Mouse (Mus musculus) E14TG2a.4 (cell line): ENCODE results near the gene Camk1g.
A peak's percentile ranks its signal among the peaks of the same experiment; 100 is the strongest.

Source experiments
- H3K27me3 ChIP-seq: 2 replicates; pipeline ENCODE4 v1.6.1; 2014; ENCODE audit warnings: low read length, control low read depth; ENCODE audit not compliant: insufficient read depth
- H3K36me3 ChIP-seq: 2 replicates; pipeline ENCODE4 v1.6.1; 2014; ENCODE audit warnings: low read length, control low read depth; ENCODE audit not compliant: insufficient read depth
- H3K4me1 ChIP-seq: replicated peaks from 2 replicates; pipeline ENCODE4 v1.6.1; 2014; ENCODE audit warnings: low read depth, low read length, control low read depth
- H3K4me3 ChIP-seq: replicated peaks from 2 replicates; pipeline ENCODE4 v1.5.1; 2014; ENCODE audit warnings: mild to moderate bottlenecking, low read length
- H3K9me3 ChIP-seq: 2 replicates; pipeline ENCODE4 v1.6.1; 2014; ENCODE audit warnings: low read length, control low read depth
- CTCF ChIP-seq: conservative IDR thresholded peaks from 2 replicates; pipeline ENCODE4 v1.5.1; 2014; ENCODE audit warnings: low read length
- NANOG ChIP-seq: IDR thresholded peaks from 2 replicates; pipeline ENCODE4 v1.6.1; 2014; ENCODE audit warnings: borderline replicate concordance, low read length, mixed read lengths
- POU5F1 ChIP-seq: IDR thresholded peaks from 2 replicates; pipeline ENCODE4 v1.6.1; 2014; ENCODE audit warnings: low read length, borderline replicate concordance

Camk1g gene

DNA sequence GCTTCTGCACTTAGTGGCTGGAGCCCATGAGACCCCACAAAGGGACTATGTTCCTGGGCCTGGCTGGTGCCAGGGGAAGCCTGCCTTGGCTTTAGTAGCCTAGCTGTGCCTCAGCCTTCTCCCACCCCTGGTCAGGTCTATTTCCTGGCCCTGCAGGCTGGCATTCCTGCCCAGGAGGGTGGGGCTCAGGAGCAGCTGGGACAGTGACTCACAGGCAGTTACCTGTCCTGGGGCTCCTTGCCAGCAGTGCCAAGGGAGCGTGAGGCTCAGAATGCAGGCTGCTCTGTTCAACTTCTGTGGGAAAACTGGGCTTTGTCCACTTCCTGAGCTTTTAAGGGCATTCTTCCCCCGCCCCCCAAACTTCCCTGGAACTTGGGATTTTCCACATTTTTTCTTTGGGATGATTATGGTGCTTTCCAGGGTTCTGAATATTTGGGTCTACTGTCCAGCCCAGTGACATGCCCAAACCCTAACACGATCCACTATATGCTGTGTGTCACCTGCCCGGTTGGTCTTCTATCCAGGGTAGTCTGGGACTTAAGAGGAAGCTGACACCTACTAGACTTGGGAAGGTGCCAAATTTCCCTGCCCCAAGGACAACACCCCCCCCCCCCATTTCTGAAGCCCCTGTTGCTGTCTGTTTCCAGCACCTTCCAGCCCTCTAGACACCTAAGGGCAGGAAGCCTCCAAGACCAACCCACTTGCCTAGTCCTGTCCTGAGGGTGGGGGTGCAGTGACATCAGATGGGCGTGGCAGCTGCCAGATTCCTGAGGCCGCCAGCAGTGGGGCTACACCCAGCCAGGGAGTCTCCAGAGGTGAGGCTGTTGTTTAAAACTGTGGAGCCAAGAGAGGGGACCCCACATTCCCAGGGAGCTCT is 68.6 kb downstream of the Camk1g start:
- TF ChIP-seq POU5F1: no peak
- TF ChIP-seq CTCF: no peak
- TF ChIP-seq NANOG: no peak
- H3K4me1 ChIP-seq: peaks cover 15% of the 10 kb centered on the region

DNA sequence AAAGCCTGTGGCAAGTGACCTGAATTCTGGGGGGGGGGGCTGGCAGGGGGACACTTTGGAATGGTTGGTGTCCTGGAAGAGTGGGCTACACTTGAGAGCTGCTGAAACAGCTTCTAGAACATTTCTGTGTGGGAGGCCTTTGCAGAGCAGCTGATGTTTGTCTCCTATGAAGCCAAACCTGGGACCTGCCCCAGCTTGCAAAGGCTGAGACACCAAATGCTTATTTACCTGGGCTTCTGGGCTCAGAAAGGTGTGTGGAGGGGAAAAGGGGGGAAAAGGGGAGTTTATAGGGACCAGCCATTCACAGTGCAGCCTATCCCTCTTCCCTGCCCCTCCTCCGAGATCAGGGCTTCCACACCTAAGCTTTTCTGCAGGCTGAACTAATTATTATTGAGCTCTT is 70.1 kb downstream of the Camk1g start:
- no peak for TF ChIP-seq POU5F1
- TF ChIP-seq CTCF: no peak
- TF ChIP-seq NANOG: no peak
- H3K27me3 ChIP-seq: peaks cover 12% of the 10 kb centered on the region
- H3K4me1 ChIP-seq: peaks cover 15% of the 10 kb centered on the region
- no peaks in the 10 kb centered on the region for H3K9me3 ChIP-seq
- no peak overlapping the region for H3K4me3 ChIP-seq
- no peaks in the 10 kb centered on the region for H3K36me3 ChIP-seq

More for the DNA sequence above, 68.6 kb downstream of the Camk1g start:
- no peaks in the 10 kb centered on the region for H3K36me3 ChIP-seq
- H3K27me3 ChIP-seq: peaks cover 12% of the 10 kb centered on the region
- H3K4me3 ChIP-seq: peak overlapping the region; percentile 48
- no peaks in the 10 kb centered on the region for H3K9me3 ChIP-seq

GRCm38 (mm10) chr1:193298141-193298765 is 71.8 kb downstream of the Camk1g start:
- Histone ChIP-seq H3K9me3 (no peaks in the 10 kb centered on the region), H3K4me3 (no peak overlapping the region), H3K36me3 (no peaks in the 10 kb centered on the region), H3K4me1 (peaks cover 15% of the 10 kb centered on the region), H3K27me3 (peaks cover 7% of the 10 kb centered on the region; the same call in 1 of the 2 replicates)
- no peak for TF ChIP-seq POU5F1
- TF ChIP-seq CTCF: no peak
- TF ChIP-seq NANOG: no peak
